Comparison of ENCODE assay signal across 11 mouse cellular contexts in genomic region chr8:72183554-72184202, GRCm38 (mm10). TPM values are rescaled to one million over a fixed set of nuclear protein-coding genes. Genes with fewer than 3 reads are reported as not detected.
A peak's percentile ranks its signal among the peaks of the same experiment; 100 is the strongest.
DNase-seq lines count a peak whose midpoint lies in the region; ATAC-seq and TF ChIP-seq lines count a peak whose summit lies in the region.
"Had no signal": no experiment of that assay in that cellular context is flagged by ENCODE, and none has a peak within 500 bp of the region (broad histone marks: within the 10 kb centered on the region; RNA-seq: fewer than 3 reads in every experiment).

No protein-coding gene starts in this region.

- H3K27me3 ChIP-seq in MEL (ENCODE audit: control insufficient read depth in 1 of 2, insufficient read depth in 2 of 2, low read length in 2 of 2): no peaks in the 10 kb centered on the region
- H3K27me3 ChIP-seq: midbrain, embryonic 12.5 days had no signal

- no peak for TF ChIP-seq RAD21 in MEL (IDR thresholded peaks at IDR 0.05; ENCODE audit: low read depth, low read length)

- peaks cover 0 to 4% of the 10 kb centered on the region in 2 experiments; a peak in 2 of 4 replicates for H3K4me1 ChIP-seq in MEL (ENCODE audit: control insufficient read depth in 1 of 2, insufficient read depth in 2 of 2, low read length in 2 of 2)
- peaks cover 30% of the 10 kb centered on the region for H3K4me1 ChIP-seq in bone marrow macrophage, adult 2 months (ENCODE audit: control insufficient read depth, insufficient read depth, low read length)
- H3K4me1 ChIP-seq: midbrain, embryonic 12.5 days had no signal

- intact Hi-C loops in left cerebral cortex, postnatal 4 days (cut with DNase I): no loop called here
- intact Hi-C loops in left cerebral cortex, postnatal 36 days (cut with DNase I): no loop called here
- intact Hi-C loops in gastrocnemius, postnatal 36 days (cut with DNase I): loop anchor here (5.0 kb wide), 1 partner anchor 34 kb away; the partner anchor contains the start of gene Fam32a

- peaks cover 0 to 3% of the 10 kb centered on the region in 2 experiments; a peak in 2 of 4 replicates for H3K36me3 ChIP-seq in MEL (ENCODE audit: control insufficient read depth in 1 of 2, insufficient read depth in 2 of 2, low read length in 2 of 2)

- no peak for TF ChIP-seq CTCF in MEL (IDR thresholded peaks at IDR 0.05 in 2 of 3, conservative IDR thresholded peaks at IDR 0.05 in 1 of 3; ENCODE audit: control insufficient read depth in 1 of 3, insufficient read depth in 1 of 3, low read depth in 2 of 3, low read length in 3 of 3, poor library complexity in 1 of 3, severe bottlenecking in 1 of 3)
- TF ChIP-seq CTCF in bone marrow macrophage, adult 2 months (IDR thresholded peaks at IDR 0.05; ENCODE audit: low read depth, low read length): no peak

- no peak for TF ChIP-seq POLR2A in MEL (IDR thresholded peaks at IDR 0.05; ENCODE audit: control insufficient read depth in 1 of 2, insufficient read depth in 1 of 2, low read depth in 1 of 2, low read length in 2 of 2, poor library complexity in 1 of 2)
- TF ChIP-seq POLR2A in bone marrow macrophage, adult 2 months (IDR thresholded peaks at IDR 0.05; ENCODE audit: borderline replicate concordance, low read depth, low read length): no peak

- H3K4me3 ChIP-seq in MEL (ENCODE audit: control insufficient read depth in 1 of 2, insufficient read depth in 1 of 2, low read depth in 2 of 2, low read length in 2 of 2): no peak overlapping the region
- H3K4me3 ChIP-seq in bone marrow macrophage, adult 2 months (ENCODE audit: insufficient read depth, low read length): no peak overlapping the region
- H3K4me3 ChIP-seq: midbrain, embryonic 12.5 days had no signal

- H3K9ac ChIP-seq in MEL (ENCODE audit: control insufficient read depth, low read depth, low read length, poor library complexity, severe bottlenecking): no peak overlapping the region
- H3K9ac ChIP-seq: midbrain, embryonic 12.5 days had no signal

- H3K9me3 ChIP-seq in MEL (replicated peaks; ENCODE audit: insufficient read depth, low read length): no peaks in the 10 kb centered on the region
- H3K9me3 ChIP-seq: midbrain, embryonic 12.5 days had no signal

- TF ChIP-seq EP300 in MEL (IDR thresholded peaks at IDR 0.05; ENCODE audit: low read depth in 1 of 2, low read length in 2 of 2): peak in 1 of 2 experiments; percentile 36; a peak in 1 of 4 replicates

- no peaks in the 10 kb centered on the region for H3K79me2 ChIP-seq in MEL (ENCODE audit: control insufficient read depth, insufficient read depth, low read length, poor library complexity)

- peak; percentile 32 for DNase-seq in left cerebral cortex, postnatal 4 days
- DNase-seq in left cerebral cortex, postnatal 36 days (ENCODE audit: low spot score in 2 of 2): no peak
- DNase-seq in MEL (ENCODE audit: low read depth, low spot score): peak; percentile 73
- no peak for DNase-seq in gastrocnemius, postnatal 36 days
- DNase-seq in cerebellum, adult 9-10 months: no peak
- DNase-seq: cerebellum, postnatal 25 days; right cerebral cortex, adult 18-20 months had no signal

- no peak overlapping the region for H3K27ac ChIP-seq in MEL (ENCODE audit: control insufficient read depth, low read depth, low read length)
- peak overlapping the region; percentile 29 for H3K27ac ChIP-seq in bone marrow macrophage, adult 2 months (ENCODE audit: insufficient read depth, low read depth, low read length)
- H3K27ac ChIP-seq: midbrain, embryonic 12.5 days had no signal

- ATAC-seq in megakaryocyte progenitor cell, adult 5-6 weeks (replicated peaks; ENCODE audit: poor library complexity): peak; percentile 90

TF ChIP-seq in MEL, 35 proteins besides CTCF, POLR2A, EP300 and RAD21:
- TF ChIP-seq ZNF384 (IDR thresholded peaks at IDR 0.05; ENCODE audit: low read depth, low read length): peak; percentile 99
- TF ChIP-seq ZMIZ1 (IDR thresholded peaks at IDR 0.05; ENCODE audit: low read depth, low read length): no peak
- no peak for TF ChIP-seq MAFK (IDR thresholded peaks at IDR 0.05; ENCODE audit: borderline replicate concordance, low read depth, low read length)
- TF ChIP-seq SMC3 (IDR thresholded peaks at IDR 0.05; ENCODE audit: low read depth, low read length): no peak
- no peak for TF ChIP-seq JUND (IDR thresholded peaks at IDR 0.05; ENCODE audit: low read depth, low read length)
- TF ChIP-seq MYC (IDR thresholded peaks at IDR 0.05; ENCODE audit: low read depth, low read length): peak; percentile 53; the same call in 1 of the 2 replicates
- 0 out of 2 replicates have a peak, but pooled peaks have one; percentile 33 for TF ChIP-seq TBP (IDR thresholded peaks at IDR 0.05; ENCODE audit: low read depth, low read length)

RNA-seq across cellular contexts. Expression of gene Hsh2d, which starts 5.8 kb away (rescaled TPM):
- total RNA-seq in left cerebral cortex, postnatal 4 days (2021): not detected
- total RNA-seq in left cerebral cortex, postnatal 36 days (2021): not detected
- total RNA-seq in MEL (2012; rRNA removed): 0.04 TPM in 1 of 2 replicates, not detected in the other
- under 1 TPM in 1 of 2 experiments, not detected in 1; 0.13 TPM for polyA plus RNA-seq in MEL (2012; ENCODE audit: insufficient read depth in 1 of 2, insufficient read length in 2 of 2, low read depth in 1 of 2, low replicate concordance in 2 of 2, missing spikeins in 1 of 2)
- 0.29 TPM in 1 of 2 replicates, not detected in the other for polyA plus RNA-seq in bone marrow macrophage, adult 2 months (2012; ENCODE audit: insufficient read depth, insufficient read length, missing spikeins)
- 6.6 and 8.7 TPM in 2 replicates for total RNA-seq in megakaryocyte progenitor cell, adult 5-6 weeks (2015)
- total RNA-seq in megakaryocyte progenitor cell, adult 5-6 weeks (2017): 4.5 and 5.9 TPM in 2 replicates
- not detected for total RNA-seq in gastrocnemius, postnatal 36 days (2021)
- total RNA-seq: left cerebral cortex, postnatal 14 days had no signal
- polyA plus RNA-seq: midbrain, embryonic 12.5 days had no signal

RNA-seq across cellular contexts. Expression of gene Rab8a, which starts 22.7 kb away (rescaled TPM):
- 10 to 100 TPM; 49.6 to 55.4 TPM for total RNA-seq in left cerebral cortex, postnatal 4 days (2021)
- total RNA-seq in left cerebral cortex, postnatal 36 days (2021): 10 to 100 TPM; 35.0 to 47.6 TPM
- 95.2 and 97.4 TPM in 2 replicates for total RNA-seq in MEL (2012; rRNA removed)
- 100 to 1,000 TPM in 1 of 2 experiments, not detected in 1; 139 TPM for polyA plus RNA-seq in MEL (2012; ENCODE audit: insufficient read depth in 1 of 2, insufficient read length in 2 of 2, low read depth in 1 of 2, low replicate concordance in 2 of 2, missing spikeins in 1 of 2)
- polyA plus RNA-seq in bone marrow macrophage, adult 2 months (2012; ENCODE audit: insufficient read depth, insufficient read length, missing spikeins): 113 and 128 TPM in 2 replicates
- 34.3 and 47.3 TPM in 2 replicates for total RNA-seq in megakaryocyte progenitor cell, adult 5-6 weeks (2015)
- total RNA-seq in megakaryocyte progenitor cell, adult 5-6 weeks (2017): 329 and 425 TPM in 2 replicates
- 10 to 100 TPM in 1 of 2 experiments, 1 to 10 TPM in 1; 6.0 to 10.0 TPM for total RNA-seq in gastrocnemius, postnatal 36 days (2021)

RNA-seq across cellular contexts. Expression of gene Cib3, which starts 29.0 kb away (rescaled TPM):
- under 1 TPM in 1 of 2 experiments, not detected in 1; 0.16 TPM for total RNA-seq in left cerebral cortex, postnatal 4 days (2021)
- total RNA-seq in left cerebral cortex, postnatal 36 days (2021): not detected
- total RNA-seq in MEL (2012; rRNA removed): not detected in 2 replicates
- polyA plus RNA-seq in MEL (2012; ENCODE audit: insufficient read depth in 1 of 2, insufficient read length in 2 of 2, low read depth in 1 of 2, low replicate concordance in 2 of 2, missing spikeins in 1 of 2): not detected
- 0.54 TPM in 1 of 2 replicates, not detected in the other for polyA plus RNA-seq in bone marrow macrophage, adult 2 months (2012; ENCODE audit: insufficient read depth, insufficient read length, missing spikeins)
- total RNA-seq in megakaryocyte progenitor cell, adult 5-6 weeks (2015): not detected in 2 replicates
- not detected in 2 replicates for total RNA-seq in megakaryocyte progenitor cell, adult 5-6 weeks (2017)
- not detected for total RNA-seq in gastrocnemius, postnatal 36 days (2021)
- total RNA-seq: left cerebral cortex, postnatal 14 days had no signal
- polyA plus RNA-seq: midbrain, embryonic 12.5 days had no signal

RNA-seq across cellular contexts. Expression of gene Gm11034, which starts 29.8 kb away (rescaled TPM):
- not detected for total RNA-seq in left cerebral cortex, postnatal 4 days (2021)
- not detected for total RNA-seq in left cerebral cortex, postnatal 36 days (2021)
- total RNA-seq in MEL (2012; rRNA removed): not detected in 2 replicates
- polyA plus RNA-seq in MEL (2012; ENCODE audit: insufficient read depth in 1 of 2, insufficient read length in 2 of 2, low read depth in 1 of 2, low replicate concordance in 2 of 2, missing spikeins in 1 of 2): not detected
- not detected in 2 replicates for polyA plus RNA-seq in bone marrow macrophage, adult 2 months (2012; ENCODE audit: insufficient read depth, insufficient read length, missing spikeins)
- not detected in 2 replicates for total RNA-seq in megakaryocyte progenitor cell, adult 5-6 weeks (2015)
- total RNA-seq in megakaryocyte progenitor cell, adult 5-6 weeks (2017): not detected in 2 replicates
- total RNA-seq in gastrocnemius, postnatal 36 days (2021): not detected
- total RNA-seq: left cerebral cortex, postnatal 14 days had no signal
- polyA plus RNA-seq: midbrain, embryonic 12.5 days had no signal

RNA-seq across cellular contexts. Expression of gene Fam32a, which starts 35.9 kb away (rescaled TPM):
- 10 to 100 TPM; 71.3 to 76.4 TPM for total RNA-seq in left cerebral cortex, postnatal 4 days (2021)
- 10 to 100 TPM; 57.2 to 59.3 TPM for total RNA-seq in left cerebral cortex, postnatal 36 days (2021)
- total RNA-seq in MEL (2012; rRNA removed): 42.2 and 45.5 TPM in 2 replicates
- polyA plus RNA-seq in MEL (2012; ENCODE audit: insufficient read depth in 1 of 2, insufficient read length in 2 of 2, low read depth in 1 of 2, low replicate concordance in 2 of 2, missing spikeins in 1 of 2): 10 to 100 TPM in 1 of 2 experiments, not detected in 1; 45.9 TPM
- polyA plus RNA-seq in bone marrow macrophage, adult 2 months (2012; ENCODE audit: insufficient read depth, insufficient read length, missing spikeins): 56.6 and 58.3 TPM in 2 replicates
- total RNA-seq in megakaryocyte progenitor cell, adult 5-6 weeks (2015): 40.5 and 44.9 TPM in 2 replicates
- total RNA-seq in megakaryocyte progenitor cell, adult 5-6 weeks (2017): 37.5 and 39.1 TPM in 2 replicates
- 1 to 10 TPM; 8.3 to 8.6 TPM for total RNA-seq in gastrocnemius, postnatal 36 days (2021)

Comparison
In these comparisons a context has a peak if more than half of its experiments do, and no peak if none do; other contexts are left out.
1. DNase-seq: peak in left cerebral cortex, postnatal 4 days (single experiment) and MEL (single experiment); none in left cerebral cortex, postnatal 36 days (0 of 2), gastrocnemius, postnatal 36 days (0 of 2) and cerebellum, adult 9-10 months (single experiment).